Mouse (Mus musculus): ENCODE measurements around the gene St6galnac3.

GRCm38 (mm10) chr3:153405643-153406042, 319.3 kb downstream of the St6galnac3 start:
- no peak for TF ChIP-seq CTCF (IDR thresholded peaks at IDR 0.05; ENCODE audit: extremely low read depth, insufficient read depth, low read length)
- no peak for TF ChIP-seq POLR2A (IDR thresholded peaks at IDR 0.05; ENCODE audit: extremely low read depth, insufficient read depth, low read length)
